Mouse (Mus musculus) stomach, embryonic 16.5 days (tissue): ENCODE measurements at regions not wholly inside any gene's neighbourhood (a gene's known extent, or its start where the extent isn't known, plus 50 kb on each side); places are given as distances from the start of the nearest gene placed in this dataset.

Source experiments
- ATAC-seq: fragments of 200-750 bp; cut with Nextera tagmentation; 2 replicates; pipeline ENCODE4 v1.8.0; 2017; ENCODE audit warnings: moderate number of reproducible peaks, moderate TSS enrichment; ENCODE audit not compliant: insufficient read depth, low FRiP score
- H3K27ac ChIP-seq: fragments of 300-500 bp; sonication (generic); 2 replicates; pipeline ENCODE4 v1.5.1; 2014; ENCODE audit warnings: low read length
- H3K27me3 ChIP-seq: fragments of 300-500 bp; sonication (generic); 2 replicates; pipeline ENCODE4 v1.6.1; 2014; ENCODE audit warnings: low read length, control low read depth, mixed read lengths; ENCODE audit not compliant: control insufficient read depth, insufficient read depth
- H3K36me3 ChIP-seq: fragments of 300-500 bp; sonication (generic); 2 replicates; pipeline ENCODE4 v1.6.1; 2014; ENCODE audit warnings: low read length; ENCODE audit not compliant: control insufficient read depth, insufficient read depth
- H3K4me1 ChIP-seq: fragments of 300-500 bp; sonication (generic); 2 replicates; pipeline ENCODE4 v1.6.1; 2014; ENCODE audit warnings: low read length, control low read depth, mixed read lengths; ENCODE audit not compliant: control insufficient read depth, insufficient read depth
- H3K4me2 ChIP-seq: fragments of 300-500 bp; sonication (generic); 2 replicates; pipeline ENCODE4 v1.6.1; 2014; ENCODE audit warnings: low read depth, low read length, mixed read lengths
- H3K4me3 ChIP-seq: fragments of 300-500 bp; sonication (generic); replicated peaks from 2 replicates; pipeline ENCODE4 v1.5.1; 2014; ENCODE audit warnings: mild to moderate bottlenecking, low read length
- H3K9ac ChIP-seq: fragments of 300-500 bp; sonication (generic); 2 replicates; pipeline ENCODE4 v1.6.1; 2014; ENCODE audit warnings: low read length
- H3K9me3 ChIP-seq: fragments of 300-500 bp; sonication (generic); replicated peaks from 2 replicates; pipeline ENCODE4 v1.6.1; 2016; ENCODE audit warnings: low read length, control low read depth; ENCODE audit not compliant: control insufficient read depth
- WGBS: fragments of 180-500 bp; shearing (Covaris S2); extraction: QIAGEN DNeasy Blood & Tissue Kit; methylation state at CpG from one replicate; pipeline ENCODE4 v1.1.7; 2014; 5-methylcytosine and 5-hydroxymethylcytosine counted together

GRCm38 (mm10) chr5:129256136-129256535 lies 159.6 kb downstream of the Adgrd1 start:
- WGBS: 62% methylated on average over 9 of the region's 9 CpGs
- H3K27me3 ChIP-seq: no peaks in the 10 kb centered on the region
- no peak overlapping the region for H3K27ac ChIP-seq
- ATAC-seq: no peak
- no peak overlapping the region for H3K4me2 ChIP-seq
- no peak overlapping the region for H3K4me3 ChIP-seq
- H3K9ac ChIP-seq: no peak overlapping the region
- no peaks in the 10 kb centered on the region for H3K9me3 ChIP-seq
- H3K36me3 ChIP-seq: no peaks in the 10 kb centered on the region
- H3K4me1 ChIP-seq: no peaks in the 10 kb centered on the region

GRCm38 (mm10) chr5:129257206-129257605 lies 160.7 kb downstream of the Adgrd1 start:
- 65% methylated on average over 5 of the region's 5 CpGs for WGBS
- no peak overlapping the region for H3K9ac ChIP-seq

GRCm38 (mm10) chr5:129260689-129261088 lies 164.1 kb downstream of the Adgrd1 start:
- no peaks in the 10 kb centered on the region for H3K27me3 ChIP-seq
- H3K36me3 ChIP-seq: no peaks in the 10 kb centered on the region
- H3K27ac ChIP-seq: no peak overlapping the region
- H3K4me1 ChIP-seq: no peaks in the 10 kb centered on the region
- no peak overlapping the region for H3K9ac ChIP-seq
- H3K4me3 ChIP-seq: no peak overlapping the region
- H3K4me2 ChIP-seq: no peak overlapping the region
- 64% methylated on average over 9 of the region's 9 CpGs for WGBS
- H3K9me3 ChIP-seq: no peaks in the 10 kb centered on the region
- no peak for ATAC-seq

More at GRCm38 (mm10) chr5:129257206-129257605, 160.7 kb downstream of the Adgrd1 start:
- no peaks in the 10 kb centered on the region for H3K9me3 ChIP-seq
- H3K4me1 ChIP-seq: no peaks in the 10 kb centered on the region
- H3K27ac ChIP-seq: no peak overlapping the region
- H3K4me3 ChIP-seq: no peak overlapping the region
- H3K27me3 ChIP-seq: no peaks in the 10 kb centered on the region
- no peaks in the 10 kb centered on the region for H3K36me3 ChIP-seq
- ATAC-seq: no peak
- H3K4me2 ChIP-seq: no peak overlapping the region

GRCm38 (mm10) chr5:129263118-129263517 lies 166.6 kb downstream of the Adgrd1 start:
- no peaks in the 10 kb centered on the region for H3K36me3 ChIP-seq
- no peak overlapping the region for H3K9ac ChIP-seq
- no peaks in the 10 kb centered on the region for H3K9me3 ChIP-seq
- H3K4me1 ChIP-seq: no peaks in the 10 kb centered on the region
- no peak overlapping the region for H3K27ac ChIP-seq
- no peak overlapping the region for H3K4me2 ChIP-seq
- 55% methylated on average over 9 of the region's 9 CpGs for WGBS
- no peak for ATAC-seq
- H3K4me3 ChIP-seq: no peak overlapping the region
- no peaks in the 10 kb centered on the region for H3K27me3 ChIP-seq

- 91% methylated on average over 15 of the region's 15 CpGs for WGBS
These were observed 167.8 kb downstream of the Adgrd1 start for GRCm38 (mm10) chr5:129264363-129264762.

GRCm38 (mm10) chr5:129268456-129268855 lies 171.9 kb downstream of the Adgrd1 start:
- Histone ChIP-seq H3K27me3 (peaks cover 6% of the 10 kb centered on the region; the same call in 1 of the 2 replicates), H3K4me2 (no peak overlapping the region), H3K27ac (no peak overlapping the region), H3K4me3 (no peak overlapping the region), H3K36me3 (no peaks in the 10 kb centered on the region), H3K4me1 (no peaks in the 10 kb centered on the region), H3K9me3 (no peaks in the 10 kb centered on the region), H3K9ac (no peak overlapping the region)
- ATAC-seq: no peak
- WGBS: 19% methylated on average over 9 of the region's 9 CpGs

More at GRCm38 (mm10) chr5:129264363-129264762, 167.8 kb downstream of the Adgrd1 start:
- ATAC-seq: no peak
- Histone ChIP-seq H3K4me2 (no peak overlapping the region), H3K9me3 (no peaks in the 10 kb centered on the region), H3K4me3 (no peak overlapping the region), H3K36me3 (no peaks in the 10 kb centered on the region), H3K4me1 (no peaks in the 10 kb centered on the region), H3K27me3 (0 out of 2 replicates have a peak, but pooled peaks cover under 1% of the 10 kb centered on the region), H3K27ac (no peak overlapping the region), H3K9ac (no peak overlapping the region)

- Histone ChIP-seq H3K9me3 (no peaks in the 10 kb centered on the region), H3K36me3 (no peaks in the 10 kb centered on the region), H3K4me3 (no peak overlapping the region), H3K4me1 (no peaks in the 10 kb centered on the region), H3K27ac (no peak overlapping the region), H3K9ac (no peak overlapping the region), H3K27me3 (peaks cover 6% of the 10 kb centered on the region; the same call in 1 of the 2 replicates), H3K4me2 (no peak overlapping the region)
- no peak for ATAC-seq
- 20% methylated on average over 5 of the region's 5 CpGs for WGBS
These were observed 173.5 kb downstream of the Adgrd1 start for GRCm38 (mm10) chr5:129270051-129270472.

- Histone ChIP-seq H3K27me3 (no peaks in the 10 kb centered on the region), H3K9ac (no peak overlapping the region), H3K4me3 (no peak overlapping the region), H3K36me3 (no peaks in the 10 kb centered on the region), H3K27ac (no peak overlapping the region), H3K4me1 (peaks cover 3% of the 10 kb centered on the region), H3K4me2 (no peak overlapping the region), H3K9me3 (no peaks in the 10 kb centered on the region)
- 25% methylated on average over 2 of the region's 2 CpGs for WGBS
- ATAC-seq: no peak
These were observed 184.9 kb downstream of the Adgrd1 start for GRCm38 (mm10) chr5:129281406-129281805.

GRCm38 (mm10) chr5:129282133-129282532 lies 185.6 kb downstream of the Adgrd1 start:
- H3K4me2 ChIP-seq: no peak overlapping the region
- no peaks in the 10 kb centered on the region for H3K9me3 ChIP-seq
- WGBS: 7% methylated on average over 8 of the region's 8 CpGs
- H3K36me3 ChIP-seq: no peaks in the 10 kb centered on the region
- no peak overlapping the region; the same call in 1 of the 2 replicates for H3K27ac ChIP-seq
- ATAC-seq: no peak
- no peak overlapping the region for H3K4me3 ChIP-seq
- H3K27me3 ChIP-seq: no peaks in the 10 kb centered on the region
- H3K9ac ChIP-seq: no peak overlapping the region
- H3K4me1 ChIP-seq: peaks cover 3% of the 10 kb centered on the region

- H3K27ac ChIP-seq: no peak overlapping the region
- H3K4me1 ChIP-seq: peaks cover 3% of the 10 kb centered on the region
- ATAC-seq: no peak
- H3K36me3 ChIP-seq: no peaks in the 10 kb centered on the region
- 21% methylated on average over 5 of the region's 5 CpGs for WGBS
- no peaks in the 10 kb centered on the region for H3K27me3 ChIP-seq
- H3K4me2 ChIP-seq: no peak overlapping the region
- H3K9me3 ChIP-seq: no peaks in the 10 kb centered on the region
- H3K9ac ChIP-seq: no peak overlapping the region
- H3K4me3 ChIP-seq: no peak overlapping the region
These were observed 186.3 kb downstream of the Adgrd1 start for GRCm38 (mm10) chr5:129282826-129283225.
